Mouse (Mus musculus): ENCODE results near the gene Tubb5. TPM values are rescaled to one million over a fixed set of nuclear protein-coding genes. Genes with fewer than 3 reads are reported as not detected.
A peak's percentile ranks its signal among the peaks of the same experiment; 100 is the strongest.

Gene Tubb5
- polyA plus RNA-seq, 1 experiment from 2014 or later = 1,924 TPM

- peak within 1 kb of the TSS; percentile 90 for H3K27ac ChIP-seq (replicated peaks)
- under 1% methylated on average over 62 of the region's 62 CpGs for WGBS
Measured at GRCm38 (mm10) chr17:35821439-35822430, 16.4 kb downstream of the Tubb5 start, which contains the start of gene Ier3. Gene Ier3, plus strand, starts transcription at chr17:35821684.

GRCm38 (mm10) chr17:35820111-35820510 is 18.0 kb downstream of the Tubb5 start:
- no peak for ATAC-seq (replicated peaks)
- Histone ChIP-seq H3K4me2 (replicated peaks) (no peak overlapping the region), H3K27ac (replicated peaks) (no peak overlapping the region), H3K9ac (replicated peaks) (no peak overlapping the region), H3K4me3 (no peak overlapping the region), H3K9me3 (no peaks in the 10 kb centered on the region), H3K27me3 (no peaks in the 10 kb centered on the region; the same call in 1 of the 2 replicates), H3K4me1 (peaks cover 33% of the 10 kb centered on the region), H3K36me3 (no peaks in the 10 kb centered on the region)
- 86% methylated on average over 5 of the region's 5 CpGs for WGBS

More at GRCm38 (mm10) chr17:35821439-35822430, 16.4 kb downstream of the Tubb5 start, which contains the start of gene Ier3:
- Histone ChIP-seq H3K4me1 (peaks cover 33% of the 10 kb centered on the region), H3K9me3 (no peaks in the 10 kb centered on the region), H3K4me2 (replicated peaks) (peak within 1 kb of the TSS; percentile 86), H3K4me3 (peak within 1 kb of the TSS; percentile 86), H3K27me3 (no peaks in the 10 kb centered on the region; the same call in 1 of the 2 replicates), H3K9ac (replicated peaks) (peak within 1 kb of the TSS; percentile 80), H3K36me3 (peaks cover 12% of the 10 kb centered on the region; the same call in 1 of the 2 replicates)
- peak; percentile 42 for ATAC-seq (replicated peaks)

GRCm38 (mm10) chr17:35817226-35817625 is 20.9 kb downstream of the Tubb5 start:
- Histone ChIP-seq H3K4me1 (peaks cover 22% of the 10 kb centered on the region), H3K9ac (replicated peaks) (no peak overlapping the region), H3K27me3 (no peaks in the 10 kb centered on the region; the same call in 1 of the 2 replicates), H3K36me3 (no peaks in the 10 kb centered on the region), H3K4me2 (replicated peaks) (no peak overlapping the region), H3K9me3 (no peaks in the 10 kb centered on the region), H3K4me3 (no peak overlapping the region), H3K27ac (replicated peaks) (no peak overlapping the region)
- 59% methylated on average over 10 of the region's 10 CpGs for WGBS
- ATAC-seq (replicated peaks) = no peak

DNA sequence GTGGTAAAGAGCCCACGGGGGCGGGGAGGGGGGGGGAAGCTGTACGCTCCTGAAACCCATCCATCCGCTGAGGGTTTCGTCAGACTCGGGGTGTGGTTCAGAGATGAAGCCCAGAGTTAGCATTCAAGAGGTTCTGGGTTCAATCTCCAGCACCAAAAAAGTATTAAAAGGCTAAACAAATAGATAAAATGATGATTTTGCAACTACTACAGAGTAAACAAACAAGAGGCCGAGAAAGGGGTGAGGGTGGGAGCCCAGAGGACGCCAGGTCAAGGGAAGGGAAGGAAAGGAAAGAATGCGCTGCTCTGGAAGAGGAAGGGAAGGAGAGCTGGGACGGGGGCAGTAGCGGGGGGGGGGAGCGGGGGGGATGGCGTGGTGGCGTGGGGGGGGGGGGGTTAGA is 21.4 kb downstream of the Tubb5 start:
- WGBS = 46% methylated on average over 8 of the region's 14 CpGs
- Histone ChIP-seq H3K36me3 (no peaks in the 10 kb centered on the region), H3K9me3 (no peaks in the 10 kb centered on the region), H3K4me3 (no peak overlapping the region), H3K4me1 (peaks cover 16% of the 10 kb centered on the region), H3K4me2 (replicated peaks) (no peak overlapping the region), H3K9ac (replicated peaks) (no peak overlapping the region), H3K27ac (replicated peaks) (no peak overlapping the region), H3K27me3 (no peaks in the 10 kb centered on the region; the same call in 1 of the 2 replicates)
- no peak for ATAC-seq (replicated peaks)

- no peak for ATAC-seq (replicated peaks)
- H3K4me2 ChIP-seq (replicated peaks) = no peak overlapping the region
- H3K4me1 ChIP-seq = peaks cover 8% of the 10 kb centered on the region
- H3K4me3 ChIP-seq = no peak overlapping the region
- no peaks in the 10 kb centered on the region for H3K36me3 ChIP-seq
- H3K9me3 ChIP-seq = no peaks in the 10 kb centered on the region
- no peak overlapping the region for H3K9ac ChIP-seq (replicated peaks)
- 75% methylated on average over 7 of the region's 7 CpGs for WGBS
- no peaks in the 10 kb centered on the region; the same call in 1 of the 2 replicates for H3K27me3 ChIP-seq
- H3K27ac ChIP-seq (replicated peaks) = no peak overlapping the region
Measured at GRCm38 (mm10) chr17:35815836-35816235, 22.3 kb downstream of the Tubb5 start.

DNA sequence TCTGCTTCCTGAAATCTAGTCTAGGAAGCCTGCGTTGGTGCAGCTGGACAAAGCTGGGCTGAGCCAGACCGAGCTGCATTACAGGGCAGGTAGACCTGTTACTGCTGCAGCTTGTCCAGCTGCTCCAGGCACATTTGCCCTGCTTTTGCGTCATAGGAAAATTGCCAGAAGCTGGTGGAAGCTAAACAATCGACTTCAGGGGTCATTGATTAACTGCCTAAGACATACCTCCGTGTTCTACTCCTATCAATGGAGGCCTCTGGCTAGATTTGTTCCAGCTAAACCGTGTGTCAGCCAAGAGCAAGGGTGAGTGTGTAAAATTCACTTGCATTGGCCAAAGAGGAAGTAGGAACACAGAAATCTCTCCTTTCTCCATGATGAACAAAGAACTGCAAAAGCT is 23.4 kb downstream of the Tubb5 start:
- 76% methylated on average over 6 of the region's 6 CpGs for WGBS
- Histone ChIP-seq H3K9me3 (no peaks in the 10 kb centered on the region), H3K4me3 (no peak overlapping the region)

DNA sequence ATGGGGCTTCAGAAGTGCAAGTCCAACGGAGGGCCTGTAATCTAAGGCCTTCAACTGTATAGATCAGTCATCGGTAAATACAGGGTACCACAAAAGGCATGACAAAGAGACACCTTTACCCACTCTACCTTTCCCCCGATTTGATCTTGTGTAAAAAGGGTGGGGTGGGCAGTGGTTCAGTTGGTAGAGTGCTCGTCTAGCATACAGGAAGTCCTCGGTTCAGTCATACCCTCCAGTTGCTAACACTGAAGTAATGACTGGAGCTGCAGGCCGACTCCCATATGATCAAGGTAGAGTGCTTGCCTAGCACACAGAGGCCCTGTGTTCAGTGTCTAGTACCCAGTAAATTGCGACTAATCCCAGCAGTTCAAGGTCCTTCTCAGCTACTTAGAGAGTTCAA is 24.5 kb downstream of the Tubb5 start:
- no peaks in the 10 kb centered on the region for H3K36me3 ChIP-seq
- no peaks in the 10 kb centered on the region for H3K27me3 ChIP-seq
- H3K27ac ChIP-seq (replicated peaks) = no peak overlapping the region; the same call in 1 of the 2 replicates
- ATAC-seq (replicated peaks) = no peak
- peaks cover 8% of the 10 kb centered on the region; the same call in 1 of the 2 replicates for H3K4me1 ChIP-seq
- whole genome bisulfite sequencing = 78% methylated on average over 7 of the region's 7 CpGs
- H3K9me3 ChIP-seq = no peaks in the 10 kb centered on the region
- H3K9ac ChIP-seq (replicated peaks) = no peak overlapping the region
- H3K4me2 ChIP-seq (replicated peaks) = no peak overlapping the region
- no peak overlapping the region for H3K4me3 ChIP-seq

More for the DNA sequence above, 23.4 kb downstream of the Tubb5 start:
- no peaks in the 10 kb centered on the region for H3K27me3 ChIP-seq
- H3K4me2 ChIP-seq (replicated peaks) = no peak overlapping the region
- H3K4me1 ChIP-seq = peaks cover 8% of the 10 kb centered on the region; the same call in 1 of the 2 replicates
- H3K9ac ChIP-seq (replicated peaks) = no peak overlapping the region
- no peaks in the 10 kb centered on the region for H3K36me3 ChIP-seq
- ATAC-seq (replicated peaks) = no peak
- H3K27ac ChIP-seq (replicated peaks) = no peak overlapping the region

GRCm38 (mm10) chr17:35813245-35813647 is 24.9 kb downstream of the Tubb5 start:
- ATAC-seq (replicated peaks) = peak; percentile 41
- Histone ChIP-seq H3K27me3 (no peaks in the 10 kb centered on the region), H3K27ac (replicated peaks) (no peak overlapping the region; the same call in none of the 2 replicates), H3K9me3 (no peaks in the 10 kb centered on the region), H3K4me1 (peaks cover 8% of the 10 kb centered on the region; the same call in 1 of the 2 replicates), H3K36me3 (no peaks in the 10 kb centered on the region), H3K4me3 (no peak overlapping the region), H3K4me2 (replicated peaks) (no peak overlapping the region), H3K9ac (replicated peaks) (no peak overlapping the region)
- WGBS = 39% methylated on average over 7 of the region's 7 CpGs

- no peak overlapping the region for H3K4me2 ChIP-seq (replicated peaks)
- no peak overlapping the region; the same call in 1 of the 2 replicates for H3K27ac ChIP-seq (replicated peaks)
- peaks cover 8% of the 10 kb centered on the region; the same call in 1 of the 2 replicates for H3K4me1 ChIP-seq
- no peak for ATAC-seq (replicated peaks)
- no peak overlapping the region for H3K9ac ChIP-seq (replicated peaks)
- no peaks in the 10 kb centered on the region for H3K36me3 ChIP-seq
- H3K9me3 ChIP-seq = no peaks in the 10 kb centered on the region
- no peaks in the 10 kb centered on the region for H3K27me3 ChIP-seq
- H3K4me3 ChIP-seq = no peak overlapping the region
- WGBS = 70% methylated on average over 6 of the region's 6 CpGs
Measured at GRCm38 (mm10) chr17:35812736-35813135, 25.4 kb downstream of the Tubb5 start.

GRCm38 (mm10) chr17:35812307-35812706 is 25.8 kb downstream of the Tubb5 start:
- H3K36me3 ChIP-seq = no peaks in the 10 kb centered on the region
- no peaks in the 10 kb centered on the region for H3K9me3 ChIP-seq
- WGBS = 69% methylated on average over 5 of the region's 5 CpGs
- no peaks in the 10 kb centered on the region for H3K27me3 ChIP-seq
- no peak overlapping the region for H3K27ac ChIP-seq (replicated peaks)
- no peak overlapping the region for H3K4me2 ChIP-seq (replicated peaks)
- no peak overlapping the region for H3K4me3 ChIP-seq
- no peak for ATAC-seq (replicated peaks)
- no peak overlapping the region for H3K9ac ChIP-seq (replicated peaks)
- H3K4me1 ChIP-seq = peaks cover 8% of the 10 kb centered on the region; the same call in 1 of the 2 replicates

DNA sequence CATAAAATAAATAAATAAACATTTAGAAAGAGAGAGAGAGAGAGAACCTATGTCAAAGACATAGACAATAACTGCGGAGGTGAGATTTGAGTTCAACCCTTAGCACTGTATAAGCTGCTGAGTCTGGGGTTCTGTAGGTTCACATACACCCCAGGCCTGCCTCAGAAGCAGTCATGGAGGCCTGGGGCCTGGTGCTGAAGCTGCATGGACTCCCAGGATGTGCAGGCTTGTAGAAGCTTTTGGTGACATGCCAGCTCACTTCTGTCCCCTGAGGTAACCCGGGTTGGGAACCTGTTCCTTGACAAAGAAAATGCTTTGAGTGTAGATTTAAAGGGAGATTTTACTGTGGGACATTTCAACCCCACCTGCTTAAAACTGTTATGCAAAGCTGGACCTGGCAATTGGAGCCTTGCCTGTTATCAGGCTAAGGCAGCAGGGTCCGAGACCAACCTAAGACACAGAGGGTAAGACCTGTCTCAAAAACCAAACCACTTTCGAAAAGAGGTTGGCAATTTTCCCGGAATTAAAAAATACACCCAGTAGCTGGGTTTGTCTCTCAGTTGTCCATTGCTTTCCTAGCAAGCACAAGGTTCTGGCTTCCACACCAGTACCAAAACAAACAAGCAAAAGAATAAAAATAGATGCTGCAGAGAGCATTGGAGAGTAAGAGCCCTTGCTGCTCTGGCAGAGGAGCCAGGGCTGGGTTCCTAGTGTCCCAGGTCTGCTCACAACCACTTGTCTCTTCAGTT is 27.0 kb downstream of the Tubb5 start:
- no peaks in the 10 kb centered on the region for H3K9me3 ChIP-seq
- H3K4me1 ChIP-seq = peaks cover 8% of the 10 kb centered on the region; the same call in 1 of the 2 replicates
- no peak overlapping the region for H3K9ac ChIP-seq (replicated peaks)
- H3K4me3 ChIP-seq = no peak overlapping the region
- no peak for ATAC-seq (replicated peaks)
- 80% methylated on average over 5 of the region's 5 CpGs for WGBS
- H3K4me2 ChIP-seq (replicated peaks) = no peak overlapping the region
- no peak overlapping the region for H3K27ac ChIP-seq (replicated peaks)
- H3K36me3 ChIP-seq = no peaks in the 10 kb centered on the region
- no peaks in the 10 kb centered on the region for H3K27me3 ChIP-seq

Data from forebrain, embryonic 15.5 days (tissue).